Mouse (Mus musculus) effector memory CD4-positive, alpha-beta T cell, adult 5 months (primary cell): ENCODE data around the gene Eif4g3. TPM values are rescaled to one million over a fixed set of nuclear protein-coding genes. Genes with fewer than 3 reads are reported as not detected.

Experiments used
- polyA plus RNA-seq: library from polyadenylated mRNA; unstranded; fragments of 100-300 nt; shearing (Covaris generic); gene quantifications from one replicate; pipeline ENCODE4 v1.2.1, GENCODE M21; 2017

The Eif4g3 gene
- 59.1 TPM for polyA plus RNA-seq

DNA sequence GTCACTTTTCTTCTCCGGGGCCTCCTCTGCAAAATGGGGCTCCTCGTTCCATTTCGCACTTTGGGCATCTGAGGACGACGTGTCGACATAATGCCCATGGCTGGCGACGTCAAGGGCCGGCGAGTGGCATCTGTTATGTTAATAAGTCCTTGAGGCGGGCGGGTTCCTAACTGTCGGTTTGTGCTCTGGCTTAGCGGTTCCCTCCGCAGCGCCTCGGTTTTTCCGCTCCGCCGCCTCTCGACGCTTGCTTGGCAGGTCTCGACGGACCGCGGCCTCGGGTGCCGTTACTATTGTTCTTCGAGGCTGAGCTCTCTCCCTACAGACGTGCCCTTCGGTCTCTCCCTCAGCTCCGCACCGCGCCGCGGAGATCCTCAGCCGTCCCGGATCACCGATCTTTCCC lies at the start of gene Eif4g3:
Gene Eif4g3 (plus strand): TSS at position 133 of the 400 bp plus-strand sequence.

GRCm38 (mm10) chr4:138216200-138216890 lies 223.5 kb downstream of the Eif4g3 start, which contains the start of gene Hp1bp3:
Hp1bp3 (plus strand) TSS chr4:138216296.

GRCm38 (mm10) chr4:138250088-138250960 lies 257.5 kb downstream of the Eif4g3 start, which contains the start of the genes Sh2d5 and Kif17:
Sh2d5 (plus strand) TSS chr4:138250403.
Kif17 (plus strand) TSS chr4:138250435.

Other genes with a start within 250 kb of the Eif4g3 start
- gene Alpl, start 196.6 kb upstream of the Eif4g3 start, polyA plus RNA-seq, result 0.57 TPM
- gene Ece1, start 130.8 kb upstream of the Eif4g3 start, polyA plus RNA-seq, result 31.3 TPM
- gene Hp1bp3, start 223.3 kb downstream of the Eif4g3 start, polyA plus RNA-seq, result 177 TPM